Mouse (Mus musculus) adrenal gland, adult 2 months (tissue): Measurements from ENCODE around the gene Dnajb4. TPM values are rescaled to one million over a fixed set of nuclear protein-coding genes. Genes with fewer than 3 reads are reported as not detected.

Experiments used
- DNase-seq: peaks from one replicate; pipeline ENCODE4 v3.0.0; 2021
- long read RNA-seq: library from polyadenylated mRNA; stranded (forward); transcript quantifications from one replicate; pipeline ENCODE4 v2.0.0, GENCODE M21; 2021
- polyA plus RNA-seq: library from polyadenylated mRNA; depleted of rRNA; stranded (reverse); fragments of >200 nt; gene quantifications from 2 replicates; pipeline ENCODE4 v1.2.3, GENCODE M21; 2012; rRNA removed
- total RNA-seq, 2 experiments: library from RNA; stranded (reverse); gene quantifications; 2 replicates each; pipeline ENCODE4 v1.2.3; 2021

Gene Dnajb4
- total RNA-seq (10 to 100 TPM; 44.1 to 63.9 TPM), polyA plus RNA-seq (4.1 and 4.4 TPM in 2 replicates)
- long read RNA-seq, full-length matches to known transcripts: 9 of 10 reads
- long read RNA-seq, partial matches to known transcripts: 0 of 10 reads
- long read RNA-seq, other reads (novel, unspliced or antisense): 1 of 10 reads

DNA sequence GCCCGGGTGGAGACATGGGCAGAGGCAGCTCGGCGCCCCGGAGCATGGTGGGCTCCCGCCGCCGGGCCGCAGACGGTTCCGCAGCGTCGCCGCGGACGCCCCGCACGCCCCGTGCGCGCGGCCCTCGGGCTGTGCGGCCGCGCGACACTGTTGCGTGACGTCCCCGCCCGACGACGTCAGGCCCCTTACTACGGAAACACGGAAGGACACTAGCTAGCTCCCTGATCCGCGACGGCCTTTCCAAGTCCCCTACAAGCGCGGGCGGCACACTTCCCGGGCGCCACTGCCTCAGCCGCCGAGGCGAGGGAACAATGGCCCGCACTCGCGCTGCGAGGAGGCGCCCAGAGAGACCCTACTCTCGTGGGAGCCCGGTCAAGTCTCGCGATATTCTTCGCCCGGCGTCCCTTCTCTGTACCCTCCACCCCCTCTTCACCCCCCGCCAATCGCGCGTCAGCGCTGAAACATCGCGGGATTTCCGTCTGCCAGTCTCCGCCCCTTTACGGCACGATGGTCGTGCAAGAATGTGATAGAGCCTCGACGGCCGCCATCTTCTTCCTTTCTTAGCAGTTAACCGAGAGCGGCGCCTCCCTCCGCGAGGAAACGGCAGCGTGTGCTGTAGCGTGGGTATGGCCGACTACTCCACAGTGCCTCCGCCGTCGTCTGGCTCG is at the start of gene Dnajb4, which contains the start of gene Fubp1:
TSS of gene Dnajb4 (minus strand) at position 336 of the 668 bp plus-strand sequence.
TSS of gene Fubp1 (plus strand) at position 456 of the 668 bp plus-strand sequence.
- DNase-seq: peak; percentile 100

DNA sequence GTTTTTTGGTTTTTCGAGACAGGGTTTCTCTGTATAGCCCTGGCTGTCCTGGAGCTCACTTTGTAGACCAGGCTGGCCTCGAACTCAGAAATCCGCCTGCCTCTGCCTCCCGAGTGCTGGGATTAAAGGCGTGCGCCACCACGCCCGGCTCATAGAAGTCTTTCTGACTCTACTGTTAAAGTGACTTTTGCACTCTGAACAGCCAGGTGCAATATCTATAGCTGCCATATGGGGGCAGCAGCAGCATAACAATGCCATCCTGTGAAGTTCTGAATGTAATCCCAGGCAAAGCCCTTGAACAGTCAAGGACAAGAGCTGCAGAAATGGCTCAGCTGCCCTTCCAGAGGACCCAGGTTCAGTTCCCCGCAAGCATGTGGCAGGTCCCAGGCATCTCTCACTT is 49.3 kb upstream of the Dnajb4 start:
- peak; percentile 86 for DNase-seq

DNA sequence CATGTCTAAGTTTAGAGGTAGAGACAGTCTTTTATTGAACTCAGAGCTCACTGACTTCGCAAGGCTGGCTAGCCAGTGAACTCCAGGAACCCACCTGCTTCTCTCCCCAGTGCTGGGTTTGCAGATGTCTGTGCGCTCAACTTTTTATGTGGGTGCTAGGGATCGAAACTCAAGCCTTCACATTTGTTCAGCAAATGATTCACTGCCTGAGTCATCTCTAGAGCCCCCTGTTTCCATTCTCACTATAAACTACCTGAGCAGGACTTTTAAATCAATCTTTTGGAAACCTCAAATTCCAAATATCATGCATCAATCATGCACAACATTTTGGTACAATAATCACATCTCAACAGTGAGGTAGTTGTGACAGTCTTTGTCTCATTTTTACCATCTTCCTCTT is 47.4 kb upstream of the Dnajb4 start:
- DNase-seq: no peak

- DNase-seq: no peak
Measured at GRCm38 (mm10) chr3:152250487-152250886, 40.4 kb upstream of the Dnajb4 start.

- no peak for DNase-seq
Measured at GRCm38 (mm10) chr3:152247708-152248107, 37.6 kb upstream of the Dnajb4 start.

- no peak for DNase-seq
Measured at GRCm38 (mm10) chr3:152245273-152245910, 35.3 kb upstream of the Dnajb4 start.

DNA sequence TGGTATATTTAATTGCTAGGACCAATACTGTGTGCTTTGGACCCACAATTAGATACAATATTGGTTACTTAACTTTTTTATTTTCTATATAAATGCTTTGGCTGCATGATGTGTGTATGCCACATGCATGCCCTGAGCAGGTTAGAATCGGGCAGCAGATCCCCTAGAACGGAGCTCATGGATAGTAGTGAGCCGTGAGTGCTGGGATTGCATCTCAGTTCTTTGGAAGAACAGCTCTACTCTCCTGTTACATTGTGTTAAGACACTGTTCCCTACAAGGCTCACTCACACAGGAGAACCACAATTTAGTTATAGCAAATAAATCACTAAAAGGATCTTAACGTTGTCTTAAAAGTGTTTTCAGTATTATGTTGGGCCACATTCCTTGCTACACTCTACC is 33.2 kb upstream of the Dnajb4 start:
- DNase-seq: no peak

DNA sequence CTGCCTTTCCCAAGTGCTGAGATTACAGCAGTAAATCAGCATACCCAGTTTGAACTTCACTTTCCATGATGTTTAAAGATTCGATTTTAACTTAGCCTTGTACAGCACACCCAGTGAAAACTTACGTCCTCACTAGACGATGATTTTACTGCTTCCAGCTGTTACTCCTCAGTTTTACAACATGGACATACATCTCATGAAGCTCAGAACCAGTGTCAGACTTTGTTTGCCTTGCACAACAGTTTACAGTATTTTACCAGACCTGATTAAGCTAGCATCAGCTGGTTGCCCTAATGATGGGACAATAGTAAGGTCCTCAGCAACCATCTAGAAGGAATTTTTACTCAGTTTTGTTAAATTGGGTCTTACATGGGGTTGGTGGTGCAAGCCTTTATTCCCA is 31.0 kb upstream of the Dnajb4 start:
- DNase-seq: no peak

DNA sequence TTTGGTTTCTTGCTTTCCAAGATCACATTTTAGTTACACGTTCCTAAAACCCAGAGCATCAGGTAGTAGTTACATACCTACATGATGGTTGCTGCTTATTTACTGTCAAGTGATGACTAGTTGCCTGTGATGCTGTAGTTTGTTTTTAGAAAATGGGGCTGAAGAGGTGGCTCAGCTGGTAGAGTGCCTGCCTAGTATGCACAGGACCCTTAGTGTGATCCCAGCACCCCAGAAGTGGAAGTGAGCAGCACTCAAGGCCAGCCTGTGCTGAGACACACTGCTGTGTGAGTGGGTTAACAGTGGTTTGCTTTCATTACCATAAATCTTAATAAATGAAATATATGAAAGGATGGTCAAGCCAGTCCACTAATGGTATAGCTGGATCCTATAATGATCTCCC is 29.5 kb upstream of the Dnajb4 start:
- no peak for DNase-seq

DNA sequence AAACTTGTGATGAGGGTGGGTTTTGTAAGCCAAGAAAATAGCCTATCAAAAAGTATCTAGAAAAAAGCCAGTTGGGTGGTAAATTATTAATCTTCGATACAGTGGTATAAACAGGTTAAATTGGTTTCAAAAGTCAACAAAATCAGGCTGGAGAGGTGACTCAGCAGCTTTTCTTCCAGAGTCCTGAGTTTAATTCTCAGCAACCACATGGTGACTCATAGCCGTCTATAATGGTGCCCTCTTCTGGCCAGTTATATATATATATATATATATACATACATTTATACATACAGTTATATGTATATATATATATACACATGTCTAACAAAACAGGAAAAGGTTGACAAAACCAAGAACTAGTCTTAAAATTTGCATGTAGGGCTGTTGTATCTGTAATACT is 28.7 kb upstream of the Dnajb4 start:
- peak; percentile 14 for DNase-seq

DNA sequence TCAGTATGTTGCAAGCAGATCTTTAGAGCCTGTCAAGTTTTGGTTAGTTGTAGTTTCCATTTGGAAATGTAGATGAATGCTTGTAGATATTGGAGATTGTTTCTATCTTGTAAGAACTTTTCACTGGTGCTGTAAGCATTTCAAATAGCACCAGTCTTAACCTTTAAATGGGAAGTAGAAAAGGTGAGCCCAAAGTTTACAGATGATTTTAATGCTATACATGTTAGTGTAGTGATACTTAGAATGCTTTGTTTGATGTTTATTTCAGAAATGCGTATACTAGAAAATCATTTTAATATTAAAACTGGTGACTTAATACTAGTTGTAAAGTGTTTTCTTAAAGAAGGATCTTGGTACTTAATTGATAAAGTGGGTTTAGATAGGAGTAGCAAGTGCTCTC is 25.7 kb upstream of the Dnajb4 start:
- no peak for DNase-seq

DNA sequence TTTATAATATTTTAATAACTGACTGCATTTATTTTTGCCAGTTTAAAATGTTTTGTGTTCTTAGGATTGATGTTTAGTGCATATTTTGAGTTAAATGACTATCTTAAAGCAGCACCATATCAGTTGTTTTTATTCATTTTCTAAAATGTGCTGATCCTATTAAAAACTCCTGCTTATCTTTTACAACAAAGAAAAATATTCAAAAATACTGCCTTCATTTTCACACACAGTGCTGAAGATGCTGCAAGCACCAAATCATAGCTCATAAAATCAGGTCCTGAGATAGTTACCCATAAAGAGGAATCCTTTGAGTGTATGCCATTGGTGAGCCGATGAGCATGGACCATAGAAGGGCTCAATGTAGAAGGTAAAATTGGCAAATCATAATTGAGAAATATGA is 25.1 kb upstream of the Dnajb4 start:
- DNase-seq: no peak

- no peak for DNase-seq
Measured at GRCm38 (mm10) chr3:152231333-152232100, 21.4 kb upstream of the Dnajb4 start.

DNA sequence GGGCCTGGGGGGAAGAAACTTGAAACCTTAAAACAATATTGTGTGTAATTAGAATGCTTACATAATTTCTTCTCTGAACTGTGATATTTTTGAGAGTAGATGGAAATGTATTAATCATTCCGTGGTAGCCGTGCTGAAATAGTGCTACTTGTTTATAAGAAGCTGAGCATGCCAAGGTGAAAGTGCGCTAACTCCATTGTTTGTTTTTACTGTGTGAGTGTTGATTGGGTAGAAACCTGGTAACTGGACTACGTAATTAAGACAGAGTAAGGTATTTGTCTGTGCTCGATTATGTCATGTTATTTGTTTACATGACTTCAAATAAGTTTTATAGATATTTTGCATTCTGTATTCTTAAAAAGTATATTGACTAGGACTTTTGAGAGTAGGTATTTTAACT is 19.2 kb upstream of the Dnajb4 start:
- no peak for DNase-seq

- no peak for DNase-seq
Measured at GRCm38 (mm10) chr3:152228843-152229242, 18.7 kb upstream of the Dnajb4 start.

DNA sequence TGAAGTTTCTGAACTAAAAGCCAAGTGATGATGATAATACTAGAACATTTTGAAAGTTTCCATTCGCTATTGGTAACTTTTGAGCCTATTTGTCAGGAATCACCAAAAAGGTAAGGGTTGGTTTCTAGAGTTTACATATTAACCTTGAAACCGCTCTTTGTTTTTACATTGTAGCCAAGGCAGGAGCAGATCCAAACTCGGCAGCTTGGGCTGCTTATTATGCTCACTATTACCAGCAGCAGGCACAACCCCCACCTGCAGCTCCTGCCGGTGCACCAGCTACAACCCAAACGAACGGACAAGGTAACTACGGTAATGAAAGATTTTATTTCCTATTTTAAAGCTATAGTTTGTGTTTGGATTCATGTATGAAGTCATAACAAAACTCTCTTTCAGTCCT is 15.8 kb upstream of the Dnajb4 start:
- no peak for DNase-seq

GRCm38 (mm10) chr3:152224918-152225317 is 14.8 kb upstream of the Dnajb4 start:
- no peak for DNase-seq

GRCm38 (mm10) chr3:152213416-152213815 is 3.3 kb upstream of the Dnajb4 start:
- no peak for DNase-seq

DNA sequence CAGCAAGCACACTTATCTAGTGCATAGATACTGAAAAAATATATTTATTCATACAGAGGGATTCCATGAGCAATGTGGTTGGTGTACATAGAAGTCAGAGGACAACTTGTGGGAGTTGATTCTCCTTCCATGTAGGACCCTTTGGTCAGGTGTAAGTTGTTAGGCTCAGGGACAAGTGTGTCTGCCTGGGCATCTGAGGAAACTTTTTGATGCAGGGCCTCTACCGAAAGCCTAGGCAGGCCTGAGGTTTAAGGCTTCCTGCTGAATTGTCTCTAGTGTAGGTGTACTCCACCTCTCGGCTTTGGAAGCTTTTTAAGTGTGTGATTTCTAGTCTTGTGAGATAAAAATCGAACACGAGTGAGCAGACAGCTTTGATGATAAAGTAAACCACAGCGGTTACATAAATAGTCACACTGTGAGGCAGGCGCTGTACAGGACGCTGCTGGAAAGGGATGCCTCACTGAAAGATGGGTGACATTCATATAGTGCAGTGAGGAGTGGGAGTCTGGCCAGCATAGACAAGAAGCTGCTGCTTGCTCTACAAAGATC is 1.7 kb upstream of the Dnajb4 start:
- DNase-seq: peak; percentile 14

GRCm38 (mm10) chr3:152210728-152211391 is 758 bp upstream of the Dnajb4 start:
- peak; percentile 88 for DNase-seq

DNA sequence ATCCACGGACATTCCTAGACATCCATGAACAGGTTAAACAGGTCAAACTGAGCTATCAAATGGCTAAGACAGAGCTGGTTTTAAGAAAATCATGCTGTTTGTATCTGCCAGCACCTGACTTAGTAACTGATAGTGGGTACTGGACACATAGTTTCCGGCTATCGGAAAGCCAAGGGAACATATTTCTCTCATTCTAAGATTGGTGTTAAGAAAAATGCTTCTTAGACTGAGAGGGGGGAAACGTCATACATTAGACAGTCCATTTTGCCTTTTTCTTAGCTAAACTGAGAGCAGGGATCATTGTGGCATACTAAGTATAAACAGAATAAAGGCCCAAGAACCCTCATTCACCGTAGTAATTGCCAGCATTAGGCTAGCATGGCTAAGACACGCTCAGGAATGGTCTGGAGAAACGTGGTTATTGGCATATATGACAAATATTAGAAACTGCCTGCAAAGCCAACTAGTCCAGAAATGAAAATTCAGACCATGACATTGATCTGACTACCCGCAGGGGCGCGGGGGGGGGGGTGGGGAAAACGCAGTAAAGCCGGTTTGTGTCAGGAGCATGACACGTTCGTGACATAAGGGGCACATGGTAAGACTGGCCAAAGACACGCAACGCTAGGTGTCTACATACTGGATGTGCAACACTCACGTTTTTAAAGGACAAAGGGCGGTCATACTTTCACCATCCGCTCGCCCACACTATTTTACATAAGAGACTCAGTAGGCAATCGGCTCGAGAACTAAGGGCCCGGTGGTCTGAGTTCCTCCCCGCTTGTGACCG is 730 bp downstream of the Dnajb4 start:
- DNase-seq: peak; percentile 14
